Mouse (Mus musculus): Measurements from ENCODE around the gene Defa35.

- TF ChIP-seq CTCF (IDR thresholded peaks at IDR 0.05; ENCODE audit: control insufficient read depth, insufficient read depth, insufficient read length) (no peak), USF1 (IDR thresholded peaks at IDR 0.05; ENCODE audit: low read depth) (no peak)
Measured at GRCm38 (mm10) chr8:21093106-21093505, 28.3 kb downstream of the Defa35 start.
